Mouse (Mus musculus) forebrain, embryonic 16.5 days (tissue): ENCODE measurements around the gene Rasgef1b. TPM values are rescaled to one million over a fixed set of nuclear protein-coding genes. Genes with fewer than 3 reads are reported as not detected.

ENCODE experiments used
- ATAC-seq: fragments of 200-750 bp; cut with Nextera tagmentation; 2 replicates; pipeline ENCODE4 v1.8.0; 2017; ENCODE audit warnings: mild to moderate bottlenecking, moderate library complexity
- H3K27ac ChIP-seq: fragments of 300-500 bp; sonication (generic); 2 replicates; pipeline ENCODE4 v1.5.1; 2014; ENCODE audit warnings: low read length, control low read depth
- H3K27me3 ChIP-seq: fragments of 300-500 bp; sonication (generic); replicated peaks from 2 replicates; pipeline ENCODE4 v1.6.1; 2014; ENCODE audit warnings: low read length; ENCODE audit not compliant: control insufficient read depth, insufficient read depth
- H3K36me3 ChIP-seq: fragments of 300-500 bp; sonication (generic); 2 replicates; pipeline ENCODE4 v1.6.1; 2014; ENCODE audit not compliant: control insufficient read depth, insufficient read depth
- H3K4me1 ChIP-seq: fragments of 300-500 bp; sonication (generic); replicated peaks from 2 replicates; pipeline ENCODE4 v1.6.1; 2014; ENCODE audit warnings: low read length; ENCODE audit not compliant: control insufficient read depth, insufficient read depth
- H3K4me2 ChIP-seq: fragments of 300-500 bp; sonication (generic); 2 replicates; pipeline ENCODE4 v1.6.1; 2014; ENCODE audit warnings: mild to moderate bottlenecking, low read length, control low read depth
- H3K4me3 ChIP-seq: fragments of 300-500 bp; sonication (generic); replicated peaks from 2 replicates; pipeline ENCODE4 v1.5.1; 2014; ENCODE audit warnings: mild to moderate bottlenecking, low read length, control low read depth
- H3K9ac ChIP-seq: fragments of 300-500 bp; sonication (generic); replicated peaks from 2 replicates; pipeline ENCODE4 v1.6.1; 2014; ENCODE audit warnings: low read depth, low read length, control low read depth
- H3K9me3 ChIP-seq: fragments of 300-500 bp; sonication (generic); 2 replicates; pipeline ENCODE4 v1.6.1; 2016; ENCODE audit warnings: low read length; ENCODE audit not compliant: control insufficient read depth
- WGBS: fragments of 180-500 bp; shearing (Covaris S2); extraction: QIAGEN DNeasy Blood & Tissue Kit; methylation state at CpG from one replicate; pipeline ENCODE4 v1.1.7; 2014; 5-methylcytosine and 5-hydroxymethylcytosine counted together
- polyA plus RNA-seq: library from polyadenylated mRNA; unstranded; fragments of >200 nt; fragmentation: Nextera tagmentation; extraction: Ambion mirVana; gene quantifications from 2 replicates; pipeline ENCODE4 v1.2.1, GENCODE M21; 2015

The Rasgef1b gene
- polyA plus RNA-seq, 1 experiment from 2014 or later = 107 TPM

DNA sequence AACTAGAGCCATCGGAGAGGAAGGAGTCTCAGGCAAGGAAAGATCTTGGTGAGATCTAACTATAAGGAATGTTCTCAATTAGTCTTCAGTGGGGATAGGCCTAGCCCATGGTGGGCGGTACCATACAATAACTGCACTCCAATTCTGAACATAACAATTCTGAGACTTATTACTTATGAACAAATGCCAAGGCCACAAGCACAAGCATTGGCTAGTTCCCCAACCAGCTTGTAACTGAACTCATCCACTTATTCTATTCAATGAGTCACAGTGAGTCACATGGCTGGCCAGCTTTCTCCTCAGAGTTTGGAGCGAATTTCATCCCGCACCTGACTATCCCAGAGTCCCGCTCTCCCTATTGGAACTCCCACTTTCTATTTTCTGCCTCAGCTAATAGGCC, 533.4 kb downstream of the Rasgef1b start:
- no peak for ATAC-seq

DNA sequence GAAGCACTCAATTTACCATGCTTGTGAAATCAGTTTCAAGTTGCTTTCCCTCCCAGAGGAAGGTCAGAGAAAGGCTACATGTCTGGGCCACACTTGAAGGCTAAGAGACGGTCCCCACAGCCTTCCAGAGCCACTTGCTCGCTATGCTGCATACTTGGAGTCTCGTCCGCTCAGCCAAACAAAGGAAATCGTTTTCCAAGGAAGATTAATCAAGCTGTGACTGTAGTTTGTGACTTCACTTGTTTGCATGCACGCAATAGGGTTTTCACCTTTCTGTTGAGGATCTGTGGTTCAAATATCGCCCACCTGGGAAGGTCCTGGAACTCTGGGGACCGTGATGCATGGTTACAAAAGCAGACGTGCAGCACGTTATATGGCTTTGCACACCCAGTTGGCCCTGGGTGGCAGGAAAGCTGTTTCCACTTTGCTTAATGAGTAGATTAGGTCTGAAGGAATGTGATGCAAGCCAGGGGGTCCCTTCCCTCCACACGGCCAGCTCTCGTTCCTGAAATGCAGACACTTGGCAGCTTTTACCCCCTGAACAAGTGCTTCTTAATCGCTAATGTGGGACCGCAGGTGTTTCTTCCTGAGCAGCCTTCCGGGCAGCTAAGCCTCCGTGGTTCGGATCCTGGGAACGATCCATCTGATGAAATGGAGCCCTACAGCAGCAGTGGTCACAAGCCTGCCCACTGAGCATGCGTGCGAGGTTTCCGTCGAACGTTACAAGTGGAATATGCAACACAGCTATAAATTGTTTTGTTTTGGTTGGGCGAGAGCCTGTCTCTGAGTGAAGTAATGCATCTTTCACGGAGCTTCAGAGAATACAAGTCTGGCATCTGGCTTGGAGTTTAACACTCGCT, 537.7 kb downstream of the Rasgef1b start:
- Histone ChIP-seq H3K9ac (no peak overlapping the region), H3K9me3 (no peaks in the 10 kb centered on the region), H3K4me3 (no peak overlapping the region), H3K4me2 (no peak overlapping the region), H3K36me3 (no peaks in the 10 kb centered on the region), H3K27me3 (no peaks in the 10 kb centered on the region), H3K27ac (no peak overlapping the region), H3K4me1 (peaks cover 5% of the 10 kb centered on the region; the same call in 1 of the 2 replicates)
- 49% methylated on average over 26 of the region's 26 CpGs for WGBS
- ATAC-seq = no peak

More for the DNA sequence above, 533.4 kb downstream of the Rasgef1b start:
- WGBS = 93% methylated on average over 5 of the region's 5 CpGs
- Histone ChIP-seq H3K9ac (no peak overlapping the region), H3K27me3 (no peaks in the 10 kb centered on the region), H3K9me3 (0 out of 2 replicates have a peak, but pooled peaks cover 3% of the 10 kb centered on the region), H3K27ac (no peak overlapping the region), H3K4me3 (no peak overlapping the region), H3K36me3 (no peaks in the 10 kb centered on the region), H3K4me1 (peaks cover 5% of the 10 kb centered on the region; the same call in 1 of the 2 replicates), H3K4me2 (no peak overlapping the region)

DNA sequence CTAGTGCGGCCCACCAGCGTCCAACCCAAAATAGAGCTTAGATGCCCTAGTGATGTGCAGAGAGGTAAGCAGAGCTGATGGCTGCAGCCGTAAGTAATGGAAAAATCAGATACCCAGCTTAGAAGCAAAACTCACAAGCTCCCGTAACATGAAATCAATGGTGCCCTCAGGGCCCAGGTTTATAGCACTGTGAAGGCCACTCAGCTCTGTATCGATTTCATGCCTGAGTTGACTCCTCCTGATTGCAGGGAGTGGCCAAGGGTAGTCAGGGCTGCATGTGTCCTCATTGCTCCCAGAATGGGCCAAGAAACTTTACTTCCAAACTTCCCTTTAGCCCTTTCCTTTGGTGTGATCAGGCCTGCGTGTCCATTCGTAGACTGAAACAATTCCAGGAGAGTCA, 545.2 kb downstream of the Rasgef1b start:
- no peak overlapping the region for H3K4me2 ChIP-seq
- no peaks in the 10 kb centered on the region for H3K36me3 ChIP-seq
- no peak overlapping the region for H3K9ac ChIP-seq
- 96% methylated on average over 7 of the region's 7 CpGs for WGBS
- H3K4me3 ChIP-seq = no peak overlapping the region
- H3K27ac ChIP-seq = no peak overlapping the region
- no peaks in the 10 kb centered on the region for H3K27me3 ChIP-seq
- H3K9me3 ChIP-seq = 0 out of 2 replicates have a peak, but pooled peaks cover 2% of the 10 kb centered on the region
- ATAC-seq = no peak
- H3K4me1 ChIP-seq = no peaks in the 10 kb centered on the region

DNA sequence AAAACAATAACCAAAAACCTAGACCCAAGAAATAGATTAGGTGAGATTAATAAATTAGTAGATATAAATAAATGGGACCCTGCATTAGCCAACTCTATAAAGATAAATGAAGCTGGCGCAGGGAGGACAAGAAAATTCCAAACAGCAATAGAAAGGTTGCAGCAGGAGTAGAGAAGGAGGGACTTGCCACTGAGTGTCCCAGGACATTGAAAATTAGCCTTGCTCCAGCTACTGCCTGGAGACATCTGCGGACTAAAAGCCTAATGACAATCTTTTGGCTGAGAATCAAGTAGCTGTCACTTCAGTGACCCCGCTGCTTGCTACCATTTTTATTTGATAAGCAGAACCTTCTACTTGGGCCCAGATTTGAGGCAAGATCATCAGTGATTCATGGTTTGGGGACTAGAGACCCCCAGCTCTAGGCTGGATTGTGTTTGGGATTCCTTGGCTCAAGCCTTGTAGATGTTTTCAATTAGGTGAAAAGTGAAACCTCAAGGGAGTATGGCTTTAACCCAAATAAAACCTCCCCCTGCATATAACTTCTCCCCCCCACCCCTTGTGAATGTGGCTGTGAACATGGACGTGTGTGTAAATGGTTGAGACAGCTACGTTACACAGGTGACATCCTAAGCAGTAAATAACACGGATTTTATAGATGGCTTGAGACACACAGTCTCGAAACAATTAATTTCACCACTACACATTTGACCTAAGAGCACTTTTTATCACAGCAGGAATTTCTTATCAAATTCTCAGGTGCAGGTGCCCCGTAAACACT, 554.1 kb downstream of the Rasgef1b start:
- 76% methylated on average over 8 of the region's 8 CpGs for WGBS
- Histone ChIP-seq H3K4me1 (no peaks in the 10 kb centered on the region), H3K4me2 (no peak overlapping the region), H3K9me3 (no peaks in the 10 kb centered on the region; the same call in 1 of the 2 replicates), H3K4me3 (no peak overlapping the region), H3K27ac (no peak overlapping the region), H3K36me3 (no peaks in the 10 kb centered on the region), H3K9ac (no peak overlapping the region), H3K27me3 (no peaks in the 10 kb centered on the region)
- ATAC-seq = no peak

DNA sequence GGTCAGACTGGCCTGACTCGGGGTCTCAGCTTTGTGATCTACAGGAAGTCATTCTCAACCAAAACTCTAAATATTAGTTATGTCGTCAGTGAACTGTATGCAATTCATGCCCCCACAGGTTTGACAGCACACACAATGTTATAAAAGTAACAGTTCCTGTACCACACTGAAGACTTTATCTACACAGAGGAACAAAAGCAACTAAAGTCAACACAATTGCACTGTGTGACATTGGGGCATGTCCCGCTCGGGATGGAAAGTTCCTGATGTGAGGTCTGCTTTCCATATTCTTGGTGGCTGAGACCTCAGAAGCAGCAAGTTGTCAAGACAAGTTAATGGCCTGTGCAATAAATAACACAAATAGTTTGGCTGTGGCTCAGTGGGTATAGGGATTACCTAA, 559.0 kb downstream of the Rasgef1b start:
- no peak overlapping the region for H3K9ac ChIP-seq
- no peaks in the 10 kb centered on the region for H3K36me3 ChIP-seq
- no peak overlapping the region for H3K27ac ChIP-seq
- WGBS = 88% methylated on average over 4 of the region's 4 CpGs
- H3K4me2 ChIP-seq = no peak overlapping the region
- no peak overlapping the region for H3K4me3 ChIP-seq
- no peaks in the 10 kb centered on the region for H3K9me3 ChIP-seq
- no peaks in the 10 kb centered on the region for H3K4me1 ChIP-seq
- no peaks in the 10 kb centered on the region for H3K27me3 ChIP-seq
- ATAC-seq = no peak

DNA sequence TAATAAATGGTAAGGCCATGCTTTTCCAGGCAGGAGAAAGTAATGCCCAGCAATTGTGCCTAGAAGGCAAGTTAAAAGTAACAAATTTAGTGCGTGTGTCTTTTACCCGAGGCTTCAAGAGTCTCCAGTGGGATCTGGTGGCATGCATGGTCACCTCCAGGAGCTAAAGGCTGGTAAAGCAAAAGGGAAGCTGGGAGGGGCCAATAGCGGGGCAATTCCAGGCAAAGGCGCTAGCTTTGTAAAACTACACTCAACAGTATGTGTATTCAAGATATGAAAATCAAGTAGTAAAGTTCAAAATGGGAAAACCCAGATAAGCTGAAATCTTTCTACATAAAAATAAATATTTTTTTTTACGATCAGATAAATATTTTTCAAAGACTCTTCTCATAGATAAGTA, 561.1 kb downstream of the Rasgef1b start:
- Histone ChIP-seq H3K27ac (no peak overlapping the region), H3K4me1 (no peaks in the 10 kb centered on the region), H3K4me3 (no peak overlapping the region), H3K27me3 (no peaks in the 10 kb centered on the region), H3K36me3 (no peaks in the 10 kb centered on the region), H3K4me2 (no peak overlapping the region), H3K9me3 (no peaks in the 10 kb centered on the region), H3K9ac (no peak overlapping the region)
- WGBS = 95% methylated on average over 5 of the region's 5 CpGs
- no peak for ATAC-seq

Other genes starting within 250 kb of the Rasgef1b start
- gene Vamp9, start 177.2 kb upstream of the Rasgef1b start, polyA plus RNA-seq = 0.78 and 1.0 TPM in 2 replicates
- gene Hnrnpd, start 249.9 kb upstream of the Rasgef1b start, polyA plus RNA-seq = 164 and 187 TPM in 2 replicates
- gene 4930524J08Rik, start 250.0 kb upstream of the Rasgef1b start, polyA plus RNA-seq = 2.2 and 3.1 TPM in 2 replicates